Mouse (Mus musculus) hindbrain, embryonic 15.5 days (tissue): ENCODE measurements around the gene Mark2. TPM values are rescaled to one million over a fixed set of nuclear protein-coding genes. Genes with fewer than 3 reads are reported as not detected.
A peak's percentile ranks its signal among the peaks of the same experiment; 100 is the strongest.
"Not testable (repeated sequence)": the region's sequence is repeated elsewhere in the genome, so short reads cannot be mapped to it uniquely, and the experiment has no call there.

Source experiments
- ATAC-seq: fragments of 200-750 bp; cut with Nextera tagmentation; 2 replicates; pipeline ENCODE4 v1.8.0; 2017; ENCODE audit warnings: low read depth, moderate number of reproducible peaks, moderate TSS enrichment; ENCODE audit not compliant: low FRiP score
- H3K27ac ChIP-seq: fragments of 300-500 bp; sonication (generic); replicated peaks from 2 replicates; pipeline ENCODE4 v1.5.1; 2015; ENCODE audit warnings: mild to moderate bottlenecking, inconsistent platforms
- H3K27me3 ChIP-seq: fragments of 300-500 bp; sonication (generic); 2 replicates; pipeline ENCODE4 v1.6.1; 2015; ENCODE audit warnings: control low read depth, inconsistent platforms
- H3K36me3 ChIP-seq: fragments of 300-500 bp; sonication (generic); 2 replicates; pipeline ENCODE4 v1.6.1; 2015; ENCODE audit warnings: control low read depth, inconsistent platforms
- H3K4me1 ChIP-seq: fragments of 300-500 bp; sonication (generic); replicated peaks from 2 replicates; pipeline ENCODE4 v1.6.1; 2015; ENCODE audit warnings: control low read depth, inconsistent platforms
- H3K4me2 ChIP-seq: fragments of 300-500 bp; sonication (generic); 2 replicates; pipeline ENCODE4 v1.6.1; 2015; ENCODE audit warnings: moderate library complexity, mild to moderate bottlenecking, inconsistent platforms
- H3K4me3 ChIP-seq: fragments of 300-500 bp; sonication (generic); 2 replicates; pipeline ENCODE4 v1.5.1; 2015; ENCODE audit warnings: mild to moderate bottlenecking, inconsistent platforms
- H3K9ac ChIP-seq: fragments of 300-500 bp; sonication (generic); 2 replicates; pipeline ENCODE4 v1.6.1; 2015; ENCODE audit warnings: inconsistent platforms
- H3K9me3 ChIP-seq: fragments of 300-500 bp; sonication (generic); 2 replicates; pipeline ENCODE4 v1.6.1; 2016; ENCODE audit warnings: control low read depth, inconsistent platforms
- WGBS: fragments of 180-500 bp; shearing (Covaris S2); methylation state at CpG from one replicate; pipeline ENCODE4 v1.1.7; 2015; 5-methylcytosine and 5-hydroxymethylcytosine counted together
- polyA plus RNA-seq: library from polyadenylated mRNA; unstranded; fragments of >200 nt; fragmentation: Nextera tagmentation; extraction: Ambion mirVana; gene quantifications from 2 replicates; pipeline ENCODE4 v1.2.1, GENCODE M21; 2015

Gene Mark2
- polyA plus RNA-seq: 49.5 and 52.5 TPM in 2 replicates

GRCm38 (mm10) chr19:7341512-7342397 is at the start of gene Mark2:
Mark2 (minus strand) TSS chr19:7341860.
- peak within 1 kb of the TSS; percentile 85 for H3K4me2 ChIP-seq
- peak; percentile 96 for ATAC-seq

GRCm38 (mm10) chr19:7388488-7388887 is 46.8 kb upstream of the Mark2 start:
- Histone ChIP-seq H3K9ac (no peak overlapping the region), H3K9me3 (no peaks in the 10 kb centered on the region), H3K36me3 (no peaks in the 10 kb centered on the region), H3K4me1 (peaks cover 11% of the 10 kb centered on the region), H3K27me3 (no peaks in the 10 kb centered on the region), H3K4me2 (no peak overlapping the region), H3K4me3 (no peak overlapping the region), H3K27ac (no peak overlapping the region)
- no peak for ATAC-seq
- WGBS: 90% methylated on average over 6 of the region's 6 CpGs

More at GRCm38 (mm10) chr19:7341512-7342397, at the start of gene Mark2:
- 2% methylated on average over 63 of the region's 63 CpGs for WGBS
- no peaks in the 10 kb centered on the region for H3K36me3 ChIP-seq
- H3K27me3 ChIP-seq: no peaks in the 10 kb centered on the region
- H3K27ac ChIP-seq: peak within 1 kb of the TSS; percentile 85
- H3K4me3 ChIP-seq: peak within 1 kb of the TSS; percentile 57
- H3K9ac ChIP-seq: peak within 1 kb of the TSS; percentile 72
- no peaks in the 10 kb centered on the region for H3K9me3 ChIP-seq
- peaks cover 41% of the 10 kb centered on the region for H3K4me1 ChIP-seq

- Histone ChIP-seq H3K4me1 (peaks cover 21% of the 10 kb centered on the region), H3K27ac (no peak overlapping the region), H3K27me3 (no peaks in the 10 kb centered on the region), H3K9ac (no peak overlapping the region), H3K4me3 (no peak overlapping the region), H3K36me3 (no peaks in the 10 kb centered on the region), H3K4me2 (no peak overlapping the region), H3K9me3 (no peaks in the 10 kb centered on the region)
- WGBS: 19% methylated on average over 2 of the region's 2 CpGs
- no peak for ATAC-seq
These were observed 44.4 kb upstream of the Mark2 start for GRCm38 (mm10) chr19:7386042-7386441.

GRCm38 (mm10) chr19:7382903-7383865 is 41.5 kb upstream of the Mark2 start, which contains the start of gene Spindoc:
Spindoc (minus strand) TSS chr19:7382994.
- Histone ChIP-seq H3K36me3 (peaks cover 4% of the 10 kb centered on the region; the same call in 1 of the 2 replicates), H3K9ac (peak within 1 kb of the TSS; percentile 94), H3K4me2 (peak within 1 kb of the TSS; percentile 63), H3K27me3 (no peaks in the 10 kb centered on the region), H3K4me1 (peaks cover 41% of the 10 kb centered on the region), H3K27ac (peak within 1 kb of the TSS; percentile 94), H3K4me3 (peak within 1 kb of the TSS; percentile 90), H3K9me3 (no peaks in the 10 kb centered on the region)
- ATAC-seq: peak; percentile 98
- WGBS: under 1% methylated on average over 51 of the region's 52 CpGs

GRCm38 (mm10) chr19:7382248-7382902 is 40.7 kb upstream of the Mark2 start:
- WGBS: 0% methylated on average over 59 of the region's 60 CpGs
- ATAC-seq: peak; percentile 45; the same call in 1 of the 2 replicates
- peak overlapping the region; percentile 63 for H3K4me2 ChIP-seq
- H3K36me3 ChIP-seq: peaks cover 7% of the 10 kb centered on the region; the same call in 1 of the 2 replicates
- H3K9me3 ChIP-seq: no peaks in the 10 kb centered on the region
- H3K4me1 ChIP-seq: peaks cover 41% of the 10 kb centered on the region
- H3K27me3 ChIP-seq: no peaks in the 10 kb centered on the region
- peak overlapping the region; percentile 94 for H3K27ac ChIP-seq
- H3K4me3 ChIP-seq: peak overlapping the region; percentile 90
- H3K9ac ChIP-seq: peak overlapping the region; percentile 94

- peak overlapping the region; percentile 90 for H3K4me3 ChIP-seq
- peak overlapping the region; percentile 94 for H3K27ac ChIP-seq
- H3K27me3 ChIP-seq: no peaks in the 10 kb centered on the region
- peaks cover 41% of the 10 kb centered on the region for H3K4me1 ChIP-seq
- peak overlapping the region; percentile 94 for H3K9ac ChIP-seq
- H3K4me2 ChIP-seq: peak overlapping the region; percentile 63
- peaks cover 7% of the 10 kb centered on the region; the same call in 1 of the 2 replicates for H3K36me3 ChIP-seq
- WGBS: 1% methylated on average over 8 of the region's 8 CpGs
- ATAC-seq: no peak
- H3K9me3 ChIP-seq: no peaks in the 10 kb centered on the region
These were observed 40.2 kb upstream of the Mark2 start for GRCm38 (mm10) chr19:7381906-7382247.

- Histone ChIP-seq H3K4me2 (no peak overlapping the region), H3K27me3 (no peaks in the 10 kb centered on the region), H3K27ac (no peak overlapping the region), H3K36me3 (peaks cover 38% of the 10 kb centered on the region), H3K4me3 (no peak overlapping the region), H3K9ac (no peak overlapping the region), H3K9me3 (no peaks in the 10 kb centered on the region), H3K4me1 (peaks cover 29% of the 10 kb centered on the region)
- no peak for ATAC-seq
- WGBS: 83% methylated on average over 2 of the region's 2 CpGs
These were observed 36.0 kb upstream of the Mark2 start for GRCm38 (mm10) chr19:7377639-7378038.

- peak; percentile 23; the same call in 1 of the 2 replicates for ATAC-seq
- 96% methylated on average over 8 of the region's 8 CpGs for WGBS
- Histone ChIP-seq H3K27ac (no peak overlapping the region), H3K9ac (no peak overlapping the region), H3K4me3 (no peak overlapping the region), H3K9me3 (no peaks in the 10 kb centered on the region), H3K27me3 (no peaks in the 10 kb centered on the region), H3K36me3 (peaks cover 66% of the 10 kb centered on the region), H3K4me1 (peaks cover 4% of the 10 kb centered on the region; the same call in 1 of the 2 replicates), H3K4me2 (no peak overlapping the region)
These were observed 32.8 kb upstream of the Mark2 start for GRCm38 (mm10) chr19:7374491-7374890.

- not testable (repeated sequence) for H3K9me3 ChIP-seq, H3K4me1 ChIP-seq, H3K27ac ChIP-seq, H3K4me3 ChIP-seq, H3K9ac ChIP-seq, H3K4me2 ChIP-seq, H3K27me3 ChIP-seq, ATAC-seq
- 83% methylated on average over 4 of the region's 4 CpGs for WGBS
- peaks cover 60% of the 10 kb centered on the region for H3K36me3 ChIP-seq
These were observed 27.8 kb upstream of the Mark2 start for GRCm38 (mm10) chr19:7369469-7369868.

- no peaks in the 10 kb centered on the region for H3K27me3 ChIP-seq
These were observed 12.0 kb upstream of the Mark2 start for GRCm38 (mm10) chr19:7353636-7354035.

GRCm38 (mm10) chr19:7352809-7353495 is 11.3 kb upstream of the Mark2 start:
- no peaks in the 10 kb centered on the region for H3K4me1 ChIP-seq
- H3K27me3 ChIP-seq: no peaks in the 10 kb centered on the region
- H3K27ac ChIP-seq: no peak overlapping the region
- H3K4me3 ChIP-seq: no peak overlapping the region
- H3K9ac ChIP-seq: no peak overlapping the region
- H3K4me2 ChIP-seq: no peak overlapping the region
- 0 out of 2 replicates have a peak, but pooled peaks have one; percentile 43 for ATAC-seq
- no peaks in the 10 kb centered on the region for H3K9me3 ChIP-seq
- 58% methylated on average over 11 of the region's 11 CpGs for WGBS
- H3K36me3 ChIP-seq: peaks cover 19% of the 10 kb centered on the region

More at GRCm38 (mm10) chr19:7353636-7354035, 12.0 kb upstream of the Mark2 start:
- Histone ChIP-seq H3K9me3 (no peaks in the 10 kb centered on the region), H3K36me3 (peaks cover 26% of the 10 kb centered on the region), H3K4me2 (no peak overlapping the region), H3K27ac (no peak overlapping the region), H3K9ac (no peak overlapping the region), H3K4me1 (no peaks in the 10 kb centered on the region), H3K4me3 (no peak overlapping the region)
- ATAC-seq: no peak
- 50% methylated on average over 6 of the region's 6 CpGs for WGBS
